Mouse (Mus musculus): ENCODE measurements around the gene Mtcl1. TPM values are rescaled to one million over a fixed set of nuclear protein-coding genes. Genes with fewer than 3 reads are reported as not detected.

The Mtcl1 gene
- polyA plus RNA-seq, 1 experiment from 2014 or later: 1.5 TPM

DNA sequence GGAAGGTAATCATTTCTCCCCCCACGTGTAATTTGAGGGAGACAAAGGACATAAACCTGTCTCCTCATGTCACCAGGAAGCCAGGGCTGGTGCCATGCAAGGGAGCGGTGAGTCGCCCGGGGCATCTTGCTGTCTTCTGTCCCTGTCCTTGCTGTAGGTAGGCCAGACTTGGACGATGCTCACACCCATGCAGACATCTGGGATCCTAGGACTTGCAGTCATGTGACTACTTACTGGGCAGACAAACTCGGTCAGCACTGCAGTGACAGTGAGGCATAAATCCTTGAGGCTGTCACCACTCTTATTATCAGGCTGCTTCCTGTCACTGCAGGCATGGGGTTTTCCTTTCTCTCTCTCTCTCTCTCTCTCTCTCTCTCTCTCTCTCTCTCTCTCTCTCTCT, 107.9 kb downstream of the Mtcl1 start:
- Histone ChIP-seq H3K9me3 (no peaks in the 10 kb centered on the region), H3K9ac (no peak overlapping the region), H3K27ac (replicated peaks) (no peak overlapping the region), H3K27me3 (replicated peaks) (0 out of 2 replicates have a peak, but pooled peaks cover 7% of the 10 kb centered on the region), H3K4me2 (no peak overlapping the region), H3K4me1 (peaks cover 12% of the 10 kb centered on the region), H3K36me3 (peaks cover 16% of the 10 kb centered on the region), H3K4me3 (no peak overlapping the region)
- WGBS: 61% methylated on average over 6 of the region's 6 CpGs
- peak; percentile 71; the same call in 1 of the 2 replicates for ATAC-seq (ENCODE audit: extremely low read depth, insufficient number of reproducible peaks, low FRiP score, low TSS enrichment)

DNA sequence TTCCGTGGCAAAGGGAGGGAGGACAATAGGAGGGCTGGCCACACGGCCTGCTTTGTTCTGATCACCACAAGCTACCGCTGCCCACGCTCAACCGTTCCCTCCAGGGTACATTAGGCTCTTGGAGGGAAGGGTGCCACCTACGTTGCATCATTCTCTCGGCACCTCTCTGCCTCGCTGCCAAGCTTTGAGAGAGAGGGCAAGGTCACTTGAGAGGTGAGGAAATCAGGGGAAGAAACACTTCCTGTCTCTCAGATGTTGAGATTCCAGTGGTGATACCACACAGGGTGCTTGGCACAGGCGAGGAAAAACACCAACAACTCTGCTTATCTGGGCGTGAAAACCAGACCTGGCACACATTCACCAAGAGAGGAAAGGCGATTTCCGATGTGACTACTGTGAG, 108.8 kb downstream of the Mtcl1 start:
- H3K36me3 ChIP-seq: peaks cover 16% of the 10 kb centered on the region
- H3K4me2 ChIP-seq: no peak overlapping the region
- 0 out of 2 replicates have a peak, but pooled peaks cover 1% of the 10 kb centered on the region for H3K27me3 ChIP-seq (replicated peaks)
- H3K9me3 ChIP-seq: no peaks in the 10 kb centered on the region
- H3K27ac ChIP-seq (replicated peaks): no peak overlapping the region
- no peak overlapping the region for H3K9ac ChIP-seq
- no peak overlapping the region for H3K4me3 ChIP-seq
- no peak for ATAC-seq (ENCODE audit: extremely low read depth, insufficient number of reproducible peaks, low FRiP score, low TSS enrichment)
- H3K4me1 ChIP-seq: peaks cover 12% of the 10 kb centered on the region
- WGBS: 70% methylated on average over 12 of the region's 12 CpGs

DNA sequence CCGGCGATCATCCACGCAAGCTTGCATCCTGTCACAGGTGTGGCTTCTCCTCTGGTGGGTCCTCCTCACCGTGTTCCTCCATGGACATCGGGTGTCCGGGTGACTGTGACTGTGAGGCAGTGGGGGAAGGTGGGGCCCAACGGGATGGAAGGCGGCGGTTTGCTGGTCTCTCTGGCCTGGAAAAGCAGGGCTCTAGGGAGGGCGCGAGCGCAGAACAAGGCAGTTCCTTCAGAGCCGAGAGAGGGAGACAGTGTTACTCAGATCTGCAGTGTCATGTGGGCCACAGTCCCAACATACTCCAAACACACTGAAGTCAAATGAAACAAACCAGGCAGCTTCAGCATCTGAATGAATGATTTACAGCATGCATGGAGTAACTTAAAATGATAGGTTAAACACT, 111.6 kb downstream of the Mtcl1 start:
- no peaks in the 10 kb centered on the region for H3K9me3 ChIP-seq
- no peak for ATAC-seq (ENCODE audit: extremely low read depth, insufficient number of reproducible peaks, low FRiP score, low TSS enrichment)
- 0 out of 2 replicates have a peak, but pooled peaks cover 6% of the 10 kb centered on the region for H3K36me3 ChIP-seq
- H3K4me1 ChIP-seq: peaks cover 12% of the 10 kb centered on the region
- WGBS: 84% methylated on average over 13 of the region's 13 CpGs
- no peak overlapping the region for H3K4me2 ChIP-seq
- no peak overlapping the region for H3K27ac ChIP-seq (replicated peaks)
- H3K4me3 ChIP-seq: no peak overlapping the region
- H3K9ac ChIP-seq: no peak overlapping the region
- no peaks in the 10 kb centered on the region for H3K27me3 ChIP-seq (replicated peaks)

DNA sequence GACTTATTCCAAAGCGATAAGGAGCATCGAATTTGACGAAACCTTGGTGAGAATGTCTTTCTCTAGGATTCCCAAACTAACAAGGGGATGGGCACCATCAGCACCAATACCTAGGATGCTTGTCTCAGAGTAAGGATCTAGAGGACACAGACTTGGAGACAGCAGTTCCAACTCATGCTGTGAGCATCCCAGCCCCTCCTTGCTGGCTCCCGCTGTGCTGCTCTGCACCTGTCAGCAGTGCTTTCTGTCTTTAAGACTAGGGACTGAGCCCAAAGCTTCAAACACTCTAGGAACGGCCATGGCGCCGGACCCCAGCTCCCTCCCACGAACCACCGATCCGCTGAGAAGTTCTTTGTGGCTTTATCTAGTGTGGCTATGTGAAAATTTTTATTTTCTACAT, 114.0 kb downstream of the Mtcl1 start:
- Histone ChIP-seq H3K9ac (no peak overlapping the region), H3K4me2 (no peak overlapping the region), H3K4me3 (no peak overlapping the region), H3K9me3 (no peaks in the 10 kb centered on the region), H3K4me1 (no peaks in the 10 kb centered on the region), H3K36me3 (0 out of 2 replicates have a peak, but pooled peaks cover 3% of the 10 kb centered on the region), H3K27ac (replicated peaks) (no peak overlapping the region), H3K27me3 (replicated peaks) (no peaks in the 10 kb centered on the region)
- no peak for ATAC-seq (ENCODE audit: extremely low read depth, insufficient number of reproducible peaks, low FRiP score, low TSS enrichment)
- 83% methylated on average over 10 of the region's 10 CpGs for WGBS

DNA sequence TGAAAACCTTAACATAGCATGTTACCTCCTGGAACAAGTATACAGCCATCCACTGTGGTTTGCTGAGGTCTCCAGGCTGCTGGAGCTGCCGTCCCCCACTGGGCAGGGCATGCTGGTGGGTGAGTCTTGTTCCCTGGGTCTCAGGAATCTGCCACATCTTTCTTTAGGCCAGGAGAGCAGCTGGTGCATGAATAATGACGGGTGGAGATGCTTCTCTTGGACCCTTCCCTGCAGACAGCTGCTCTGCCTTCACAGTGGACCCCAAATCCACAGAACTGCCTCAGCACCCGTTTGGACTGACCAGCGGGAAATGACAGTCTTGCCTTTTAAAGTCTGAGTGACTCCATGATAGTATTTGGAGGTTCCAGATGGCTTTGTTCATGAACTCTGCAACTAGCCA, 114.7 kb downstream of the Mtcl1 start:
- Histone ChIP-seq H3K4me2 (no peak overlapping the region), H3K9me3 (no peaks in the 10 kb centered on the region), H3K36me3 (0 out of 2 replicates have a peak, but pooled peaks cover 3% of the 10 kb centered on the region), H3K27me3 (replicated peaks) (no peaks in the 10 kb centered on the region), H3K4me1 (no peaks in the 10 kb centered on the region), H3K9ac (no peak overlapping the region), H3K27ac (replicated peaks) (no peak overlapping the region), H3K4me3 (no peak overlapping the region)
- no peak for ATAC-seq (ENCODE audit: extremely low read depth, insufficient number of reproducible peaks, low FRiP score, low TSS enrichment)
- 52% methylated on average over 4 of the region's 4 CpGs for WGBS

DNA sequence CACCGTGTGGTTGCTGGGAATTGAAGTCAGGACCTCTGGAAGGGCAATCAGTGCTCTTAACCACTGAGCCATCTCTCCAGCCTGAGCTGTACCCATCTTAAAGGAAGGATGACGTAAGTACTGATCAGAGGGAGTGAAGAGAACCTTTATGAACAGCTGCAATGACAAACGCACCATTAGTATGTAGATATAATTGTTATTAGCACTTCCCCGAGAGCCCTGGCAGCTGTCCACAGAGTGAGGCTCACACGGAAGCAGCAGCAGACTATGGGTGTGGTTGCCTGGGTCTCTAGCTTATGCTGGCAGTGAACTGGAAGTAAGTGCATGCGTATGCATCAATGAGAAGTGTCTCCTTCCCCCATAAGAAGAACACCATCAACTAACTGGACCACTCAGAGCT, 118.3 kb downstream of the Mtcl1 start:
- no peak overlapping the region for H3K27ac ChIP-seq (replicated peaks)
- H3K9ac ChIP-seq: no peak overlapping the region
- H3K4me2 ChIP-seq: no peak overlapping the region
- ATAC-seq (ENCODE audit: extremely low read depth, insufficient number of reproducible peaks, low FRiP score, low TSS enrichment): no peak
- no peak overlapping the region for H3K4me3 ChIP-seq
- no peaks in the 10 kb centered on the region for H3K9me3 ChIP-seq
- 58% methylated on average over 6 of the region's 6 CpGs for WGBS
- no peaks in the 10 kb centered on the region for H3K27me3 ChIP-seq (replicated peaks)
- no peaks in the 10 kb centered on the region for H3K4me1 ChIP-seq
- H3K36me3 ChIP-seq: no peaks in the 10 kb centered on the region

DNA sequence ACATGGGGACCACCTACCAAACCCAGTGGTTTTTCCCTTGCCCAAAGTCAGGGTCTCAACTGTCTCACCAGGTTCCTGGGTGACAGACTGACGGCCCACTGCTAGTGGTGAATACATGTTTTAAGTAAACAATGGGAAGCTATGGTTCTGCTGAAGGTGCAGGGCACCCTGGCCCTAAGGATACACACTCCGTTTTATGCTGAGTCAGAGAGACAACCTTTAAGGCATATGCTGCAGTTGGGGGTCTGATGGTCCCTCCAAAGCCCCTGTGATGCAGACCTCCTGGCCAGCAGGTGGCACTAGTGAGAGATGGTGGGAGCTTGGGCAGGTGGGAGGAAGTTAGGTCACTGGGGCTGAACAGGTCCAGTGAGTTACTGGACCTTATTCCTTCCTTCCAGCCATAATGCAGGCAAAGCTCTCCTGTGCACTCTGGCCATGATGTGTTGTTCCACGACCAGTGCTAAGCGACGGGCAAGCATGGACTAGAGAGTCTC, 123.0 kb downstream of the Mtcl1 start:
- Histone ChIP-seq H3K27me3 (replicated peaks) (no peaks in the 10 kb centered on the region), H3K4me2 (no peak overlapping the region), H3K36me3 (no peaks in the 10 kb centered on the region), H3K9me3 (no peaks in the 10 kb centered on the region), H3K9ac (no peak overlapping the region), H3K27ac (replicated peaks) (no peak overlapping the region), H3K4me3 (no peak overlapping the region), H3K4me1 (peaks cover 11% of the 10 kb centered on the region)
- 82% methylated on average over 5 of the region's 5 CpGs for WGBS
- no peak for ATAC-seq (ENCODE audit: extremely low read depth, insufficient number of reproducible peaks, low FRiP score, low TSS enrichment)

DNA sequence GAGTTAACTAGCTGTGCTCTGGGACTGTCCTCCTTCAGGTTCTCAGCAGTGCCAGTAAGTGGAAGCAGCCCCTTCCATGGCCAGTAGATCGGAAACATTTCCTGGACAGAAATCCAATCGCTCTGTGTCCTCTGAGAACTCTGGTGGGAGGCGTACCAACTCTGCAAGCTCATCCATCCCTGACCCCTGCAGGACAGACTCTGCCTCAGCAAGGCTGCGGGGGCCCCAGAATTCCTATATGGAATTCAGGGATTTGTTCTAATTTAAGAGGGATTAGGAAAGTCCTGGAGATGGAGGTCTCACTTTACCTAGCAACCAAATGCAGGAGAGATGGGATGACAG, 123.4 kb downstream of the Mtcl1 start:
- Histone ChIP-seq H3K4me2 (no peak overlapping the region), H3K4me3 (no peak overlapping the region), H3K4me1 (peaks cover 12% of the 10 kb centered on the region), H3K27me3 (replicated peaks) (no peaks in the 10 kb centered on the region), H3K9ac (no peak overlapping the region), H3K36me3 (no peaks in the 10 kb centered on the region), H3K9me3 (no peaks in the 10 kb centered on the region), H3K27ac (replicated peaks) (no peak overlapping the region)
- no peak for ATAC-seq (ENCODE audit: extremely low read depth, insufficient number of reproducible peaks, low FRiP score, low TSS enrichment)
- WGBS: 70% methylated on average over 4 of the region's 4 CpGs

DNA sequence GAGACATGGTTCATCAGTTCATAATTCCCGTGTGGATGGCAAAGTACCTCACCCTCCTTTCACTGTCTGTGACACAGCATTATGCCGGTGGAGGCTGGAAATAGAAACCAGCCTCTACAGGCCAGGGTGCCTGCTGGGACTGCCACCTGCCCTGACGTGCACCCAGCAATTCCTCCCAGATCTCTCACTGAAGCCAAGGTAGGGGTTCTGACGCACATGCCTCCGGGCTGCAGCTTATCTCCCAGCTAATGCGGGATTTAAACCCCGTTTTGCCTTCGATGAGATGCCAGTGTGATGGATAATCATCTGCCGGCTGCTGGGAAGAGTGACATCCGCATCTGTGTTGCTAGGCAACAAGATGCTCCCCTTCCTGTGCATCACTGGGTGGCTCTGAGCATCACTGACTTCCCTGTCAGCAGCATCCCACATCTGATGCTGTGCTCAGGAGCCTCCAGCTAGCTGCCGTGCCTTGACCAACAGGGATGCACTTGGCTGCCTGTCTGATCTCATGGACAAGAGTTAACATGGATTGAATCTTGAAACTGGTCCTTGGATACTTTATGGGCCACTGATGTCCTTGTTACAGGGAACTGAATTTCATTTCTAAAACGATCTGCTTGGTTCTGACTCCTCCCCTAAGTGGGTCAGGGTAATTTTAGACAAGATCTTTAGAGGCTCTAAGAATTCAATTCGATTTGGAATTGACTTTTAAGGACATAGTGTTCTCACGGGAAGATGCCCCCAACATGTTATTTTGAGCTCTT, 123.9 kb downstream of the Mtcl1 start:
- no peak for ATAC-seq (ENCODE audit: extremely low read depth, insufficient number of reproducible peaks, low FRiP score, low TSS enrichment)
- WGBS: 45% methylated on average over 14 of the region's 14 CpGs

DNA sequence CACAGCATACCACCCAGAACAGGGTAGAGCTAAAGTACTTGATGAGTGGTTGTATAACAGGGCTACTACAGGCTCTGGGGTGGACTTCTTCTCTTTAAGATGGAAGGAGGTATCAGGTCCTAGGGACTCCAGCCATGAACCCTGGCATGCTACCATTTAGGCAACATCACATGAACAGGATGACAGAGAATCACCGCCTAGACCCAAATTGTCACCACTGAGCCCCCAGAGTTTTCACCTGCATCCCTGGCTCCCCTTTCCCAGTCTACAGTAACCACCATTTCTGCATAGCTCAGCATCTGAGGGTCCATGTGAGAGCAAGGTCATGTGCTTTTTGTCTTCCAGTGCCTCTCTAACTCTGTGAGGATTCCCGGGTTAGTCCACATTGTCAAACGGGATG, 124.7 kb downstream of the Mtcl1 start:
- Histone ChIP-seq H3K9me3 (no peaks in the 10 kb centered on the region), H3K36me3 (no peaks in the 10 kb centered on the region), H3K4me2 (no peak overlapping the region), H3K27me3 (replicated peaks) (no peaks in the 10 kb centered on the region), H3K4me1 (peaks cover 12% of the 10 kb centered on the region), H3K27ac (replicated peaks) (no peak overlapping the region), H3K4me3 (no peak overlapping the region), H3K9ac (no peak overlapping the region)
- 82% methylated on average over 3 of the region's 3 CpGs for WGBS
- no peak for ATAC-seq (ENCODE audit: extremely low read depth, insufficient number of reproducible peaks, low FRiP score, low TSS enrichment)

More for the DNA sequence above, 123.9 kb downstream of the Mtcl1 start:
- peaks cover 12% of the 10 kb centered on the region for H3K4me1 ChIP-seq
- no peak overlapping the region for H3K4me2 ChIP-seq
- H3K36me3 ChIP-seq: no peaks in the 10 kb centered on the region
- no peak overlapping the region for H3K9ac ChIP-seq
- no peak overlapping the region for H3K27ac ChIP-seq (replicated peaks)
- no peak overlapping the region for H3K4me3 ChIP-seq
- no peaks in the 10 kb centered on the region for H3K27me3 ChIP-seq (replicated peaks)
- H3K9me3 ChIP-seq: no peaks in the 10 kb centered on the region

DNA sequence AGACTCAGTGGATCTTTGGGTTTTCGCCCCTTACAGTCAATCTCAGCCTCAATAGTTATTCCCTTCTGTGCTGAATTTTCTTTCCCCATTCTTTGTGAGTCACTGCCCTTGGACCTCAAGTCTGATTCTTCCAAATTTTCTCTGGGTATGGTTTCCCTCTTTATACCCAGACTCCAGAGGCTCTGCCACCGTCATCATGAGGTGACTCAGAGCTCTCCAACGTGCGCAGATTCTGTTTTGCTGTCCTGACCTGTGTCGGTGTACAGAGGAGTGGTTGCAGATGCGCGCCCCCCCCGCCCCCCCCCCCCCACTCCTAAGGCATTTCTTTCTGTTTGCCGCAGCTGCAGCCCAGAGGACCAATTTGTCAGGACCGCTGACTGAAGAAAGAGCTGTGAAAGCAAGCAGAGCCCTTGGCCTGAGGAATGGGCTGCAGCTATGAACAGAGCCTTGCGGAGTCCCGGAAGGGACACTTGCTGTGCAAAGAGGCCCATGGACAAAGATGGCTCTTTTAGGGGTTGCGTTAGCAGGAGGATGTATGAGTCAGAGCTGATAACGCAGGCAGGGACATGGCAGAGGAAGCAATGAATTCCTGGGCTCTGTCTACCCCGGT, 126.8 kb downstream of the Mtcl1 start:
- Histone ChIP-seq H3K4me3 (no peak overlapping the region), H3K27ac (replicated peaks) (no peak overlapping the region), H3K9ac (no peak overlapping the region), H3K4me2 (peak overlapping the region; percentile 8; the same call in 1 of the 2 replicates), H3K27me3 (replicated peaks) (no peaks in the 10 kb centered on the region), H3K4me1 (peaks cover 12% of the 10 kb centered on the region), H3K36me3 (no peaks in the 10 kb centered on the region), H3K9me3 (no peaks in the 10 kb centered on the region)
- peak; percentile 30; the same call in 1 of the 2 replicates for ATAC-seq (ENCODE audit: extremely low read depth, insufficient number of reproducible peaks, low FRiP score, low TSS enrichment)
- 35% methylated on average over 15 of the region's 15 CpGs for WGBS

DNA sequence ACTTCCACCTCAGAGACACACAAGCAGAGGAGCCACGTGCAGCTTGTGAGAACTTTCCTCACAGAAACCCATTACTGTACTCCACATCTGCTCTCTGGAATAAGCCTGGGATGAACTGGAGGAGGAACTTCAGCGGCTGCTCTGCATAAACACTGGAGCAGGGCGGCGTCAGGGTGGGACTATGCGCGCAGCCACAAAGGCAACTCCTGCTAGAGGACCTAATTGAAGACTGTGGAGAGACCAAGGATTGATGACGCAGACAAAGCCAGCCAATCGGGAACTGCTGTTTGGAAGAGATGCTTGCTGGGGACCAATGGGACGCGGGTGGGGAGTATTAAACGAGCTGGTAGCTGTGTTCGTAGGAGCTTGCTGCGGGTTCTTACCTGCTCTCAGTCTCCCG, 127.6 kb downstream of the Mtcl1 start:
- H3K4me1 ChIP-seq: peaks cover 12% of the 10 kb centered on the region
- no peaks in the 10 kb centered on the region for H3K9me3 ChIP-seq
- ATAC-seq (ENCODE audit: extremely low read depth, insufficient number of reproducible peaks, low FRiP score, low TSS enrichment): no peak
- H3K36me3 ChIP-seq: no peaks in the 10 kb centered on the region
- H3K4me2 ChIP-seq: no peak overlapping the region
- 74% methylated on average over 14 of the region's 14 CpGs for WGBS
- no peaks in the 10 kb centered on the region for H3K27me3 ChIP-seq (replicated peaks)
- H3K4me3 ChIP-seq: no peak overlapping the region
- no peak overlapping the region for H3K9ac ChIP-seq
- no peak overlapping the region for H3K27ac ChIP-seq (replicated peaks)
